In genomic region chr2:34570378-34570777, GRCm38 (mm10) we compare ENCODE assay signal across 11 mouse cellular contexts.
DNase-seq lines count a peak whose midpoint lies in the region; ATAC-seq lines count a peak whose summit lies in the region.
"Had no signal": no experiment of that assay in that cellular context is flagged by ENCODE, and none has a peak within 500 bp of the region (broad histone marks: within the 10 kb centered on the region; RNA-seq: fewer than 3 reads in every experiment).

No protein-coding gene starts in this region.

- H3K4me1 ChIP-seq in embryonic facial prominence, embryonic 11.5 days (ENCODE audit: control insufficient read depth, insufficient read depth, low read length), result peaks cover 3% of the 10 kb centered on the region
- H3K4me1 ChIP-seq in embryonic facial prominence, embryonic 10.5 days, result peaks cover 26% of the 10 kb centered on the region
- peaks cover 14% of the 10 kb centered on the region for H3K4me1 ChIP-seq in forebrain, embryonic 11.5 days (replicated peaks; ENCODE audit: control insufficient read depth, insufficient read depth, low read length)
- H3K4me1 ChIP-seq in limb, embryonic 10.5 days, result peaks cover 63% of the 10 kb centered on the region
- peaks cover 16% of the 10 kb centered on the region; the same call in 1 of the 2 replicates for H3K4me1 ChIP-seq in neural tube, embryonic 14.5 days (ENCODE audit: control insufficient read depth, insufficient read depth, low read length)

- no peak overlapping the region for H3K4me3 ChIP-seq in embryonic facial prominence, embryonic 11.5 days (ENCODE audit: low read depth, low read length)
- H3K4me3 ChIP-seq in embryonic facial prominence, embryonic 10.5 days, result no peak overlapping the region
- H3K4me3 ChIP-seq in forebrain, embryonic 11.5 days (ENCODE audit: low read depth, low read length), result no peak overlapping the region
- no peak overlapping the region for H3K4me3 ChIP-seq in limb, embryonic 10.5 days
- no peak overlapping the region for H3K4me3 ChIP-seq in neural tube, embryonic 14.5 days (ENCODE audit: low read depth, low read length)
- H3K4me3 ChIP-seq: lung, embryonic 15.5 days; myocyte had no signal

- 8% methylated on average over 6 of the region's 6 CpGs for WGBS in embryonic facial prominence, embryonic 11.5 days
- 7% methylated on average over 6 of the region's 6 CpGs for WGBS in embryonic facial prominence, embryonic 10.5 days
- 3% methylated on average over 6 of the region's 6 CpGs for WGBS in forebrain, embryonic 11.5 days
- WGBS in limb, embryonic 10.5 days, result 7% methylated on average over 6 of the region's 6 CpGs
- 8% methylated on average over 6 of the region's 6 CpGs for WGBS in neural tube, embryonic 14.5 days

- no peak overlapping the region for H3K4me2 ChIP-seq in embryonic facial prominence, embryonic 11.5 days (ENCODE audit: low read depth, low read length)
- H3K4me2 ChIP-seq in forebrain, embryonic 11.5 days (ENCODE audit: low read depth, low read length, severe bottlenecking), result no peak overlapping the region
- H3K4me2 ChIP-seq in neural tube, embryonic 14.5 days (ENCODE audit: low read depth, low read length), result no peak overlapping the region
- H3K4me2 ChIP-seq: lung, embryonic 15.5 days had no signal

- H3K36me3 ChIP-seq in embryonic facial prominence, embryonic 11.5 days (replicated peaks; ENCODE audit: control insufficient read depth, insufficient read depth, low read depth, low read length), result no peaks in the 10 kb centered on the region
- peaks cover 2% of the 10 kb centered on the region; the same call in 1 of the 2 replicates for H3K36me3 ChIP-seq in embryonic facial prominence, embryonic 10.5 days (replicated peaks)
- no peaks in the 10 kb centered on the region for H3K36me3 ChIP-seq in forebrain, embryonic 11.5 days (ENCODE audit: control insufficient read depth, insufficient read depth, low read length)
- no peaks in the 10 kb centered on the region for H3K36me3 ChIP-seq in limb, embryonic 10.5 days
- H3K36me3 ChIP-seq in neural tube, embryonic 14.5 days (ENCODE audit: control insufficient read depth, insufficient read depth, low read length), result no peaks in the 10 kb centered on the region
- H3K36me3 ChIP-seq: lung, embryonic 15.5 days had no signal

- H3K9me3 ChIP-seq in embryonic facial prominence, embryonic 11.5 days (replicated peaks; ENCODE audit: control insufficient read depth, low read length), result no peaks in the 10 kb centered on the region
- no peaks in the 10 kb centered on the region for H3K9me3 ChIP-seq in embryonic facial prominence, embryonic 10.5 days
- no peaks in the 10 kb centered on the region for H3K9me3 ChIP-seq in forebrain, embryonic 11.5 days (ENCODE audit: control insufficient read depth, low read length)
- H3K9me3 ChIP-seq in limb, embryonic 10.5 days (replicated peaks), result no peaks in the 10 kb centered on the region
- no peaks in the 10 kb centered on the region for H3K9me3 ChIP-seq in neural tube, embryonic 14.5 days (ENCODE audit: control insufficient read depth, low read length)
- H3K9me3 ChIP-seq: lung, embryonic 15.5 days had no signal

- no peak overlapping the region for H3K27ac ChIP-seq in embryonic facial prominence, embryonic 11.5 days (replicated peaks; ENCODE audit: low read depth, low read length)
- no peak overlapping the region; the same call in 1 of the 2 replicates for H3K27ac ChIP-seq in embryonic facial prominence, embryonic 10.5 days (replicated peaks)
- 0 out of 2 replicates have a peak overlapping the region, but pooled peaks have one; percentile 3 for H3K27ac ChIP-seq in forebrain, embryonic 11.5 days (ENCODE audit: low read depth, low read length)
- H3K27ac ChIP-seq in limb, embryonic 10.5 days, result peak overlapping the region; percentile 50; the same call in 1 of the 2 replicates
- H3K27ac ChIP-seq in neural tube, embryonic 14.5 days (ENCODE audit: low read depth, low read length), result peak overlapping the region; percentile 23; the same call in 1 of the 2 replicates
- H3K27ac ChIP-seq: lung, embryonic 15.5 days had no signal

- no peak overlapping the region for H3K9ac ChIP-seq in embryonic facial prominence, embryonic 11.5 days (replicated peaks; ENCODE audit: low read length)
- H3K9ac ChIP-seq in forebrain, embryonic 11.5 days (ENCODE audit: low read length), result no peak overlapping the region
- H3K9ac ChIP-seq in neural tube, embryonic 14.5 days (replicated peaks; ENCODE audit: low read depth, low read length), result no peak overlapping the region
- H3K9ac ChIP-seq: lung, embryonic 15.5 days had no signal

- H3K27me3 ChIP-seq in embryonic facial prominence, embryonic 11.5 days (ENCODE audit: control insufficient read depth, insufficient read depth, low read length), result no peaks in the 10 kb centered on the region
- H3K27me3 ChIP-seq in embryonic facial prominence, embryonic 10.5 days (replicated peaks; ENCODE audit: low read depth, poor library complexity, severe bottlenecking), result peaks cover 44% of the 10 kb centered on the region
- H3K27me3 ChIP-seq in forebrain, embryonic 11.5 days (ENCODE audit: control insufficient read depth, insufficient read depth, low read length), result peaks cover 48% of the 10 kb centered on the region
- peaks cover 19% of the 10 kb centered on the region for H3K27me3 ChIP-seq in limb, embryonic 10.5 days (ENCODE audit: low read depth, poor library complexity, severe bottlenecking)
- H3K27me3 ChIP-seq in neural tube, embryonic 14.5 days (ENCODE audit: control insufficient read depth, insufficient read depth, low read length), result no peaks in the 10 kb centered on the region
- H3K27me3 ChIP-seq: lung, embryonic 15.5 days had no signal

- ATAC-seq in embryonic facial prominence, embryonic 11.5 days (replicated peaks; ENCODE audit: insufficient number of reproducible peaks, low FRiP score, low TSS enrichment, low read depth), result no peak
- ATAC-seq in forebrain, embryonic 11.5 days (replicated peaks; ENCODE audit: low FRiP score), result 0 out of 2 replicates have a peak, but pooled peaks have one; percentile 30
- peak; percentile 6; the same call in 1 of the 2 replicates for ATAC-seq in neural tube, embryonic 14.5 days (ENCODE audit: low read depth)

- peak; percentile 52 for DNase-seq in embryonic facial prominence, embryonic 11.5 days (ENCODE audit: low spot score)
- DNase-seq in embryonic facial prominence, embryonic 10.5 days (ENCODE audit: low spot score), result no peak
- peak; percentile 57 for DNase-seq in forebrain, embryonic 11.5 days (ENCODE audit: low spot score)
- DNase-seq in limb, embryonic 10.5 days (ENCODE audit: low spot score), result no peak
- no peak for DNase-seq in urinary bladder, adult 18-20 months (ENCODE audit: low spot score in 2 of 2)
- no peak for DNase-seq in gastrocnemius, adult 8-10 months (ENCODE audit: low spot score in 2 of 2)
- DNase-seq in thymus, postnatal 0 days (ENCODE audit: low spot score), result no peak
- DNase-seq: kidney, adult 9 months had no signal

Comparison
In these comparisons a context has a peak if more than half of its experiments do, and no peak if none do; other contexts are left out.
1. DNase-seq: peak in embryonic facial prominence, embryonic 11.5 days (single experiment) and forebrain, embryonic 11.5 days (single experiment); none in embryonic facial prominence, embryonic 10.5 days (single experiment), limb, embryonic 10.5 days (single experiment), urinary bladder, adult 18-20 months (0 of 2), gastrocnemius, adult 8-10 months (0 of 2) and thymus, postnatal 0 days (single experiment).
2. H3K27ac ChIP-seq: peak in forebrain, embryonic 11.5 days (single experiment), limb, embryonic 10.5 days (single experiment) and neural tube, embryonic 14.5 days (single experiment); none in embryonic facial prominence, embryonic 11.5 days (single experiment) and embryonic facial prominence, embryonic 10.5 days (single experiment).